Mouse (Mus musculus): ENCODE measurements around the gene Sdr9c7.
"Not testable (repeated sequence)": the region's sequence is repeated elsewhere in the genome, so short reads cannot be mapped to it uniquely, and the experiment has no call there.

Sdr9c7 gene

DNA sequence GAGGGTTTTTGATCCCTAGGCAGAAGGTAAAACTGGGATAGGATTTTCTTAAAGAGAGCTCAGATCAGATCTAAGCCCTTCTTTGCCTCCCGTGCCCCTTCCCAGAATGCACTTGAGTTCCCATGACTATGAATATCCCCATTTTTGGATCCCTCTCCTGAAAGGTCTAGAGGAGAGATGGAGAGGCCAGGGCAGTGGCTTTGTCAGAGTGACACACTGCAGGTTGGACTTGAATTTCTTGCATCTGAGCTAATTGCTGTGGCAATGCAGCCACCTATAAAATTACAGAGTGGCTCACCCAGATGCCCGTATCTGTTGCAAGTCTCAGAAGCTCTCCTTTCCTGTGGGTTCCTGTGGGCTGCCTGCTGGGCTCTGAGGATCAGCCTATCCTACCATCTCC, at the start of gene Sdr9c7:
TSS of gene Sdr9c7 (plus strand) at position 301 of the 400 bp plus-strand sequence.
- DNase-seq (ENCODE audit: low spot score in 2 of 2): no peak

DNA sequence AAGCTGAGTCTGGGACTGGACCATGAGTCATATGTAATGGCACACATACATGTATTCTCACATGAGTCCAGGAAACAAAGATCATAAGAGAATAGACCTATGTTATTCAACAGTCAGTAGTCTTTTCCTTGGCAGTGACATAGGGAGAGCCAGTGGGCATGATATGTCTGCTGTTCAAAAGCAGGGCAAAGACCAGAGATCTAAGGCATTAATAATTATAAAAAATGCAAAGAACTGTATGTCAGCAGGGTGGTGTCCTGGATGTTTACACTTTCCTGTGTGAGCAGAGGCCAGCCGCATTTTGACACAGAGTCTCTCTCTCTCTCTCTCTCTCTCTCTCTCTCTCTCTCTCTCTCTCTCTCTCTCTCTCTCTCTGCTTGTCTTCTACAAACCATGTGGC, 48.7 kb upstream of the Sdr9c7 start, which contains the start of gene Rdh19:
TSS of gene Rdh19 (plus strand) at position 301 of the 400 bp plus-strand sequence.
- DNase-seq (ENCODE audit: low spot score in 2 of 2): no peak

DNA sequence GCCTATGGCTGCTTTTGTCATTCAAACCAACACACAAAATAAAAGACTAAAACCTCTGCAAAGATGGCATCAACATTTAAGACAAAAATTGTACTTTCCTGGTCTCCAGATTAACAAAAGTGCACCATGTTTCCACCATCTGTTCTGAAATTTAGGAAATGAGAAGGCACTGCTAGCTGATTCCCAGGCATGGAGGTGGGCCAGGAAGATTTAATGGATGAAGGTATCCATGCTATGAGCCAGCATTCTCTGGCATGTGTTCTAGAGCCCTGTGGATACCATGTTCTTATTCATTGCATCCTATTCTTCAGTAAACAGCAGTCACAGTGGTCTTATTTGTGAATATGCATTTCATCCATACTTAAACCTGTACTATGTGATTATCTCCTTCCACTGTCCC, 41.9 kb upstream of the Sdr9c7 start:
- DNase-seq (ENCODE audit: low spot score in 2 of 2): no peak

DNA sequence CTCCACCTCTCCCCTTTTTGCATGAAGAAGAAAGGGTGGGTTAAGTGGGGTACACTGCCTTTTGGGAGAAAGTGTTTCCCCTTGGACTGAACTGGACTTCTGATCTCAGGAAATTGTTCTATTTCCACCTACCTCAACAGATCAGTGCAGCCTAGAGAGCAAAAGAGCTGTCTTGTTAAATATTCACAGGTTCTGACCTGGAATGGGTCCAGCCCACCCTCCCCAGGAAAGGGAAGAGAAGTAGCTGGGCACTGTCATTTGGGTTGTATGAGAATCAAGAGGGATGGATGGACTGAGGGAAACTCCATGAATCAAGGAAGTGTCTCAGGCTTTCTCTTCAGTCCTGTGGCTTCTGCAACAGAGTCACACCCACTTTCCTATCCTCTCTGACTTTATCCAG, 33.4 kb upstream of the Sdr9c7 start:
- no peak for DNase-seq (ENCODE audit: low spot score in 2 of 2)

DNA sequence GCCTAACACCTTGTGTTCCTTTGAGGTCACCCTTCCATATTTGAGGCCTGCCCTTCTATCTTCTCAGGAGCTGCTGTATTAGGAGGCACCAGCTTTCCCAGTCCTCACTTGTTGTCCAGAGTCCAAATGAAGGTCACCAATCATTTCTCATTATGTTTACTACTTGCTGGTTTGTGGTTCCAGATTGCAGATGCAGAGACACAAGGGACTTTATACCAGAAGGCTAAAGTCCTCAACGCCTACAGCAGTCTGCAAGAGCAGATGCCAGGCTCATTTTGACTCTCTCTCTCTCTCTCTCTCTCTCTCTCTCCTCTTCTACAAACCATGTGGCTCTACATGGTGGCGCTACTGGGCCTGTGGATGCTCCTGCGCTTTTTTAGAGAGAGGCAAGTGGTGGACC, 32.1 kb upstream of the Sdr9c7 start, which contains the start of gene Rdh16f2:
TSS of gene Rdh16f2 (plus strand) at position 243 of the 400 bp plus-strand sequence.
- no peak for DNase-seq (ENCODE audit: low spot score in 2 of 2)

DNA sequence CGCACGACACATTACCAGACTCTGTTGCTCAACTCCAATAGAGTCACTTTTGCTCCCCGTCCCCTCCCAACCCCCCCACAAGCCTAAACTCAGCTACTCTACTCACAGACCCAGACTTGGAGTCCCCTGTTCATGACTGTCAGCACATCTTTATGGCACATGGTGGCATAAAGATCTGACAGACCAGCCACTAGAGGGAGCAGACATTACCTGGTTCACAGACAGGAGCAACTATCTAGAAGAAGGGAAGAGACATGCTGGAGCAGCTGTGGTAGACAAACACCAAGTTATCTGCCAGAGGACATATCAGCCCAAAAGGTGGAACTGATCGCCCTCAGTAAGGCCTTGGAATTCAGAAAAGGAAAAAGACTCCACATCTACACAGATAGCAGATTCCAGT, 25.8 kb upstream of the Sdr9c7 start:
- DNase-seq (ENCODE audit: low spot score in 2 of 2): no peak

DNA sequence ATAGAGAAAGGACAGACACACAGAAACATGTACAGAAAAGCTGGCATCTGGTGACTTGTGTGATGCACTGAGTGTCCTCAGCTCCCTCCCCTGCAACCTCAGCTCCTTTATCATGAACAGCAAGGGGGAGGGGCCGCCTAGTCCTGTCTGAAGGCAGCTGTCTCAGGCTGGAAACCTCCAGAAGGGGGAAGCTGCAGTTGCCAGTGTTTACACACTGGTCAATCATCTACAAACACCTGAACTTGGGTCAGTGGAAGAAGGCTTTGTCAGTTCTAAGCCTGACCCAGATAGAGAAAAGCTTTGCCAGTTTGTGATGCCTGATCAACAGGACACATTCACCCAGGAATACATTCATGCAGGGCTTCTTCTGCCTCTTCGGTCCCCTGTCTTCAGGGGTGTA, 20.6 kb upstream of the Sdr9c7 start:
- peak in 1 of 2 experiments; percentile 43 for DNase-seq (ENCODE audit: low spot score in 2 of 2)

DNA sequence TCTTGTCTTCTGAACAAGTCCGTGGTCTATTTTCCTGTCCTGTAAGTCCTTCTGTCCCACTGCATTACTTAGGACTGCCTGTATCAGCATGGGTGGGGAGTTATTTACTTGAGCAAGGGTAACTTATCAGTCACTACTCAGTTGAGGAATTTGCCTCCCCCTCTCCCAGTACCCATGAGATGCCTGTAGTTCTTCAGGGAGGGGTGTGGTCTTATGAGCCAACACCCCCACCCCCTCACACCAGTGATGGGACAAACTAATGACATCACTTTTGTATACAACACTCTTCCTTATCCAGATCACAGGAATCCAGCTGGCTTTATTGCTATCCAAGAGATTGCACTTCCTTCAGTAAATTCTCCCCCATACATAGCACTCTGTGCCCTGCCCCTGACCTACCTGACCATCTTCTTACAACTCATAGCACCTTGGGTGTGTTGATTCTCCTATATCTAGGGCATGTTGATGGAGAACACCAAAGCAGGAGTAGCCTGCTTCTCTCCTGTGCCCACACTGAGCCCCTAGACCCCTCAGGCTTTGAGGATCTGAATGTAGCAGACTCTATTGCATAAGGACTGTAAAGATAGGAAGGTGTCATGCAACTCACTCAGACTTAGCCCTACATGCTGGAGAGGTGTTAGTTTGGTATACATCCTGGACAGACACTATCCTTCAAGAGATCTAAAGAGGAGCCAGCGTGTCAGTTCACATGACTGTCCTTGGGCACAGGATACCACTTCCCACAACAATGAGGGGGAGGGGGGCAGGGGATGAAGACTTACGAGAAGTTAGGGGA, 19.9 kb upstream of the Sdr9c7 start:
- DNase-seq (ENCODE audit: low spot score in 2 of 2): no peak

DNA sequence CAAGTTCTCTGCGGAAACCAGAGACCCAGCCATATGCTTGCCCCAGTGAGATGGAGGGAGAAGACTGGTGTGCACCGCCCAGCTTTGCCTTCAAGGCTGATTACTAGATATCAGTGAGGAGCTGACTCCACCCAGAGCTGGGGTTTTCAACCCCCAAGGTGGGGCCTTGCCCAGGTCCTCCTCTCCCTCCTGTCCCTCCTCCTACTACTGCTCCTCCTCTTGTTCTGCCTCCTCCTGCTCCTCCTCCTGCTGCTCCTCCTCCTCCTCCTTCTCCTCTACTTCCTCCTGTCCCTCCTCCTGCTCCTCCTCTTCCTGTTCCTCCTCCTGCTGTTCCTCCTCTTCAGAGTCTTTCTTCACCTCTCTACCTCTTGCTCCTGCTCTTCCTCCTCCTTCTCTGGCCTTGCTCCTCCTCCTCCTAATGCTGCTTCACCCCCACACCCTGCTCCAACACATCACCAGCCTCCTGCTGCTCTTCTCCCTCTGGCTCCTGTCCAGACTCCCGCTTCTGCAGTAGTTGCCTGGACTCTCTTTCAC, 19.1 kb upstream of the Sdr9c7 start:
- no peak for DNase-seq (ENCODE audit: low spot score in 2 of 2)

DNA sequence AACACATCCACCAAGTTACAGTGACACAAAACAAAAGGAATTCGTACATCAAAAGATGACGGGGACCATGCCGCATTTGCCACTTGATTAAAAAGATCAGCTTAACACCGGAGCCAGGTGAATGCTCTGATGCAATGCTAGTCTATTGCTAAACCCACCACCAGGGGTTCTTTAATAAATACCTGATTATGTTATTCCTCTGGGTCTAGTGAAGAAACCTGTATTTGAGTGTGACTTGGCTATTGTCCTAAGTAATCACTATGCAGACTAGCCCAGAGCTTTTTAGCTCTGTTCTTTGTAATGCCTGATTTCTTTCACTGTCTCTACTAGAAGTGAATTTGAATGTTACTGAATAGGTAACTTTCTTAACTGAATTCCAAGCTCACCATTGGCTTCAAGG, 17.3 kb upstream of the Sdr9c7 start:
- no peak for DNase-seq (ENCODE audit: low spot score in 2 of 2)

DNA sequence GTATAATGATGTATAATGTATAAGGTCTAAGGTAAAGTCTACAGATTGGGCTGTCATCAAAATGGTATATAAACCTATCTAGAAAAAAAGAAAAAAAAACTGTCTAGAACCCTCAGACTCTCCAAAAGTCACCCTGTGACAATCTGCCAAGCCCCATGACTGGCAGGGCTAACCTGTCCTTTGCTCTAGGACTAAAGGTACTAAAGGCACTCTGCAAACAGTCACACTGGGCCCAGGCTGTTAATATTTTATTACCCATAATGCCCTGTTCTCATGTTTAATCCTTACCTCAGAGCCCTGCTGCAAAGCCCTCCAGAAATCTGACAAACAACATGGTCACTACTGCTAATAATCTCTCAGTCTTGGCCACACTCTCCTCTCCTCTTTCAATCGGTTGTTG, 11.8 kb upstream of the Sdr9c7 start:
- no peak for DNase-seq (ENCODE audit: low spot score in 2 of 2)

DNA sequence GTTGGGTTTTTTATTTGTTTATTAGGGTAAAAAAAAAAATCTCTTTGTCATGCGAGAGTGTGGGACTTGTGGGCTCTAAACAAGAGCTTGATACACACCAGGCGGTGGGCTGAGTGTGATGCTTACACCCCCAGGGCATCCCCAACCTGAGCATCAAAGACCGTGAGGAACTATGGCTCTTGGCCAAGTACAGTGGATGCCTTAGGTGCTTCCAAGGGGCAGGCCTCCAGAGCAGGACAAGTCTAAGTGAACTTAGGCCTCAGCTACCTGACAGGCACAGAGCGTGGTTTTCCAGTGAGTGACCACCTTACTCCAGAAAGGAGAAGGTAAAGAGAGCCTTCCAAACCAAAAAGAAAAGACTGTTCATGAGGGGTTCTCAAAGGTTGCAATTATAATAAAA, 11.3 kb upstream of the Sdr9c7 start:
- DNase-seq (ENCODE audit: low spot score in 2 of 2): no peak

DNA sequence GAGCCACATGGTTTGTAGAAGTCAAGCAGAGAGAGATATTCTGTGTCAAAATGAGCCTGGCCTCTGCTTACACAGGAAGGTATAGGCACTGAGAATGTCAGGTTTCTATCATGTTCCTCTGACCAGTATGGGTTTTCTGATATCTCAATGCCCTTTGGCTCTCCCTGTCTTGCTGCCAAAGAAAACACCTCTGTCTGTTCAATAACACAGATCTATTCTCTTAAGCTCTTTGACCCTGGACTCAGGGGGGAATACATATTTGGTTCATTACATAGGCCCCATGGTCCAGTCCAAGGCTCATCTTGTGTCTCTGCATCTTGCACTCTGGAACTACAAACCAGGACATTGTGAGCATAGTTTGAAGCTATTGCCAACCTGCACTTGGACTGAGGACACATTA, 9.7 kb upstream of the Sdr9c7 start, which contains the start of gene Rdh7:
TSS of gene Rdh7 (minus strand) at position 213 of the 400 bp plus-strand sequence.
- DNase-seq (ENCODE audit: low spot score in 2 of 2): no peak

DNA sequence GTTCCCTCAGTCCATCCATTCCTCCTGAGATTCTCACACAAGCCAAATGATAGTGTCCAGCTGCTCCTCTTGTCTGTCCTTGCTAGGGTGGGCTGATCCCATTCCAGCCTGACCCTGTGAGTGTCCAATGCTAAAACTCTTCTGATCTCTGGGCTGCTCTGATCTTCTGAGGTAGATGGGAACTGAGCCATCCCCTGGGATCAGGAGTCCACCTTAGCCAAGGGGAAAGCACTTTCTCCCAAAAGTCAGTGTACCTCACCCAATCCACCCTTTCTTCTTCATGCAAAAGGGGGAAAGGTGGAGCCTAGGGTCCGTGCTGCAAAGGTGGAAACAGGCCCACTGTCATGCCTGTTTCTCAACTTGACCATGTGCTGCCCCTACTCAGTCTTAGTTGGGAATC, 6.8 kb upstream of the Sdr9c7 start:
- no peak for DNase-seq (ENCODE audit: low spot score in 2 of 2)

DNA sequence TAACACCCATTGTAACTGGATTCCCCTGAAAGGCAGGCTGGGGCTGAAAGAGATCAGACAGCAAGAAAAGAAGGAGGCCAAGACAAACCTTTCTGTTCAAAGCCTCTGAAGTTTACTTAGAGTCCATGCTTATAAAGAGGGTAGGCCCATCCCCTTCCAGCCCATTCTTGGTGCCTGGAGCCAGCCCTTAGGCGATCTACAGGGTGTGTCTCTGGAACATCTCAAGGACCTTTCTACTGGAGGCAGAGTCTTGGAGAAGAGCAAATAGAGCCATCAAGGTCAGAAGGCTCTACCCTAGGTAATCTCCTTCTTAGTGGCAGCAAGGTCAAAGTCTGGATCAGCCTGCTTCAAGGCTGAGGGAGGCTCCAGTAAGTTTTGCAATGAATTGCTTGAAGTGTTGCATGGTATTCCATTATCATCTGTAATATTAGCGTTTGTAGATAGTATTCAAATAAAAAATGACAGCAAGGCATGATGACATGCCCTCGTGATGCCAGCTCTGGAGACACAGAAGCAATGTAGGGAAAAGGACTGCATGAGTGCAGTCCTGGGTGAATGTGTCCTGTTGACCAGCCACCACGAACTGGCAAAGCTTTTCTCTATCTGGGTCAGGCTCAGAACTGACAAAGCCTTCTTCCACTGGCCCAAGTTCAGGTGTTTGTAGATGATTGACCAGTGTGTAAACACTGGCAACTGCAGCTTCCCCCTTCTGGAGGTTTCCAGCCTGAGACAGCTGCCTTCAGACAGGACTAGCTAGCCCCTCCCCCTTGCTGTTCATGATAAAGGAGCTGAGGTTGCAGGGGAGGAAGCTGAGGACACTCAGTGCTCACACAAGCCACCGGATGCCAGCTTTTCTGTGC, 4.9 kb upstream of the Sdr9c7 start:
- DNase-seq (ENCODE audit: low spot score in 2 of 2): not testable (repeated sequence)

DNA sequence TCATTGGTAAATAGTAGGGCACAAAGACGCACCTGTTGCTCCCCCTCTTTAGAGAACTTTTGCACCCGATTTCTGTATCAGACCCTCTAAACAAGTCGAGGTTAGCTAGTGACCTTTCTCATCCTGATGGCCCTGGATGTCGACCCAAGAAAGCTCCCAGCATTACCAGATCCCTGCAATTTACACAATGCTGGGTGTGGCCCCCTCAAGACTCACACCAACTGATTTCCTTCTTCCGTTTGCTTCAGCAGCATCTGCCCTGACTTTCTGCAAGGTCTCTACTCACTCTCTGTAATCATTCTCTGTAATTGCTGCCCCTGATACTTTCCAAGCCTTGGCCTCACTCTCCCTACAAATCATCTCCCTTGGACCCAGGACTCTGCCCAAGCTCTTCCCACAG, 1.6 kb upstream of the Sdr9c7 start:
- no peak for DNase-seq (ENCODE audit: low spot score in 2 of 2)

DNA sequence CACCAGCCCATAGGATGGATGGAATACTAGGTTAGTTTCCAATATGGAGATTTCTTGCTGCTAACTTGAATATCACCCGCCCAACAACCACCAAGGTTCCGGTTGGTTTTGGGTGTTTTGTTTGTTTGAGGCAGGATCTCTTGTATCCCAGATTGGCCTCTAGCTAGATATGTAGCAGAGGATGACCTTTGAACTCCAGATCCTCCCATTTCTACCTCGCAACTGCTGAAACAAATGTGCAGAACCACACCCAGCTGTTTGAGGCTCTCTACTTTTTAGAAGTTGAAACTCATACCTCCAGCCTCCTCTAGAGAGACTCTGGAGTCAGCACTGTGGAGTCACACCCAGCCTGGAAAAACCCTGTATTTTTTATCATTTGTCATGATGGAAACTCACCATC, 812 bp upstream of the Sdr9c7 start:
- DNase-seq (ENCODE audit: low spot score in 2 of 2): no peak

DNA sequence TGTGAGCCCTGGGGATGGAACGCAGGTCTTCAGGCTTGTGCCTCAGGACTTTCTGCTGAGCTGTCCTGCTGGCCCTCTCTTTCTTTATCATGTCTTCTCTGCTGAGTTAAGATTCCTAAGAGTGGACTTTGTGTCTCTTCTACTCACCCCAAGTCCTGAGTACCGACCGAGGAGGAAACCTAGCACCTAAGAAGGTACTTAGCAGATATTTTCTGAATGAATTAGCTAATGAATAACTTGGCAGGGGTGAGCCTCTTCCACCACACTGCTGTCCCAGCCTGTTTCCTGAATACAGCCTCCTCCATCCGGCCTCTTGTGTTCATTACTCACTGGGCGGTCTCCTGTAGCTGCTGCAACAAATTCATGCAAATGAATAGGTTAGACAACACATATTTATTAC, 1.5 kb downstream of the Sdr9c7 start:
- DNase-seq (ENCODE audit: low spot score in 2 of 2): no peak

DNA sequence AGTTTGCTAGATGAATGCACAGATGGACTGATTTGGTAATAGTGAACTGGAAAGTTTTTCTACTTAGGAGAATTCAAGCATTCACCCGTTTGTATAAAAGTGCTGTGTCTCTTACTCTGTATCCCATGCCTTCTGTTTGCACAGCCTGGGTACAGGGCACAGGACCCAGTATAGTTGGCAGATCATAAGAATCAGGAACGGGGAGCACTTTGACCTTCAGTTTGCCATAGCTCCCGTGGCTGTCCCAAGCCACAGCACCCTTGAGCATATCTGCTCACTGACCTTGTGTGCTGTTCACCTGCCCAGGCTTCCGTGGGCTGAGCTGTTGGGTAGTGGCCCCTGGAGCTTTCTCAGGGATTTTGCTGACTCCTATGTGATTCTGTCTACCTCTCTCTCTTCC, 3.4 kb downstream of the Sdr9c7 start:
- no peak for DNase-seq (ENCODE audit: low spot score in 2 of 2)

DNA sequence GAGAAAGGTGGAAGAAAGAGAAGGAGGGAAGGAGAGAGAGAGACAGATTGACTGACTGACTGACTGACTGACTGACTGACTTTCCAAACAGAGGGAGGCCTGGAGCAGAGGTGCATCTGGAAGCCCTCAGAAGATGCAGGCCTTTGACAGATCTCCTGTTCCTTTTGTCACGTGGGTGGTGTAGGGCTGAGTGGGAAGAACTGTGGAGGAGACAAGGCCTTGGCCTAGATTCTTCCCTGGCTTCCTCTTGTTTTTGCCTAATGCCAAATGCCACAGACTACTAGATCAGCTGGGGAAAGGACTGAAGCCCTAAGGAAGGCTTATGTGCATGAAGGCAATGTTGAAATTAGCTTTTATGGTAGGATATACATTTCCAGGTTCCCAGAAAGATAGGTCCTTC, 4.8 kb downstream of the Sdr9c7 start:
- no peak for DNase-seq (ENCODE audit: low spot score in 2 of 2)

DNA sequence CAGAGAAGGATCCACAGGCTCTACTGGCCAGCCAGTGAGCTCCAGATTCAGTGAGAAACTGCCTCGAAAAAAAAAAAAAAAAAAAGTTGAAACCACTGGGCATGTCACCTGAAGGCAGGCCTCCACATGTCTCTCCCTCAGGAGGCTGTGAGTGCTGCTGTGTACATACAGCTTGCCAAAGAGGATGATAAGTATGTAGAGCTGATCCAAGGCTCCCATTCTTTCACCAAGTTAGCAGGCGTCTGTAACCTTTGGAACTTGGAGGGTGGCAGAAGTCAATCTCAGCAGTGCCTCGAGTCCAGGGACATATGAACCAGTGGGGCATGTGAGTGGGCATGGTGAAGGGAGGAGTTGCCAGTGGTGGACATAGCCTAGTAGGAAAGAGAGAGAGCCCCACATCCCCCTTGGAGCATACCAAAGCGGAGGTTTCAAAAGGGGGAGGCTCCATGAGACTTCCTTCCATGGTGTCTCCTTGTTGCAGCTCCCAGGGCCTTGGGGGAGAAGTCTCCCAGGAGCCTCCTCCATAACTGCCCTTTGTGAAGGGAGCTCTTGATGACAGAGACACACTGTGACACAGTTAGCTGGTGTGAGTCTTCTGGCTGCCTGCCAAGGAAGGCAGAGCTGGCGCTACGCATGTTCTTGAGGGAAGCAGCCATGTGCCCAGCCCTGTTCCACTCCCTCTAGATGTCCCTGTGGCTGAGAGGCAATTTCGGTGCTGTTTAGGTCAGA, 6.6 kb downstream of the Sdr9c7 start:
- DNase-seq (ENCODE audit: low spot score in 2 of 2): peak in 1 of 2 experiments; percentile 31

DNA sequence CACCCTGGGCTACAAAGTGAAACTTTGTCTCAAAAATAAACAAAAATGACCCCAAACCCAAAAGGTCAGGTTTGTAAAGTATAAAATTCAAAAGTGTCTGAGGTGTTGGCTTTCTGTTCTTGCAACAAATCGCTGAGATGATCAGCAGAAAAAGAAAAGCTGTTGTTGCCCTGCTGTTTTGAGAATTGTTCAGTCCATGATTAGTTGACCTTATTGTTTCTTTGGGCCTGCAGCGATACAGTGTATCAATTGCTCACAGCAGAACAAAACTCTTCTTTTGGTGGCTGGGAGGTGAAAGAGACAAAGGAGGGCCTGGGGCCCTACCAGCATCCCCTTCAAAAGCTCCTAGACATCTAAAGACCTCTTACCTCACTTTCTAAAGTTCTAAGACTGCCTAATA, 7.8 kb downstream of the Sdr9c7 start:
- DNase-seq (ENCODE audit: low spot score in 2 of 2): no peak

Data from urinary bladder, postnatal 4 days (tissue).